In the genomic region with DNA sequence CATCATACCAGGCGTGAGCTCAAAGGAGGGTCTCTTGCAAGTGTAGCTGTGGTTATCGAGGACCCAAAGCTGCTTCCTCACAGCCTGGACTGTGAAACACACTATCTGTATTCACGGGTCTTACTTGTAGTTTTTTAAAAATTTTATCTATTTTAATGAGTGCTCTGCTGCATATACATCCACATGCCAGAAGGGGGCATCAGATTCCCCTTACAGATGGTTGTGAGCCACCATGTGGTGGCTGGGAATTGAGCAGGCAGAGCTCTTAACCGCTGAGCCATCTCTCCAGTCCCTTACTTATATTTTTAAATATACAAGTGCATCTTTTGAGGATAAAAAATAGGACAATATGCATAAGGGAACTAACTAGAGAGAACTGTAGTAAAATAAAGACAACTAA, we compare ENCODE assay signal across 8 mouse cellular contexts. TPM values are rescaled to one million over a fixed set of nuclear protein-coding genes. Genes with fewer than 3 reads are reported as not detected.
DNase-seq lines count a peak whose midpoint lies in the region; ATAC-seq and TF ChIP-seq lines count a peak whose summit lies in the region.

No protein-coding gene starts in this region.

- TF ChIP-seq CTCF in bone marrow macrophage, adult 2 months (IDR thresholded peaks at IDR 0.05; ENCODE audit: low read depth, low read length) = peak; percentile 93

- TF ChIP-seq POLR2A in bone marrow macrophage, adult 2 months (IDR thresholded peaks at IDR 0.05; ENCODE audit: borderline replicate concordance, low read depth, low read length) = no peak

- WGBS in forebrain, embryonic 14.5 days = 68% methylated on average over 4 of the region's 4 CpGs
- WGBS in forebrain, embryonic 10.5 days = 79% methylated on average over 4 of the region's 4 CpGs
- 69% methylated on average over 4 of the region's 4 CpGs for WGBS in midbrain, embryonic 10.5 days
- 67% methylated on average over 4 of the region's 4 CpGs for WGBS in midbrain, embryonic 16.5 days

- H3K9ac ChIP-seq in forebrain, embryonic 14.5 days (ENCODE audit: low read length) = no peak overlapping the region
- no peak overlapping the region for H3K9ac ChIP-seq in midbrain, embryonic 16.5 days (ENCODE audit: low read depth, low read length)

- DNase-seq in forebrain, embryonic 14.5 days (ENCODE audit: low spot score) = peak; percentile 72
- no peak for DNase-seq in forebrain, embryonic 10.5 days (ENCODE audit: extremely low spot score, low spot score)
- peak; percentile 16 for DNase-seq in midbrain, embryonic 10.5 days (ENCODE audit: low spot score)
- DNase-seq in urinary bladder, adult 18-20 months (ENCODE audit: low spot score in 2 of 2) = no peak

- no peaks in the 10 kb centered on the region for H3K27me3 ChIP-seq in forebrain, embryonic 14.5 days (replicated peaks; ENCODE audit: control insufficient read depth, insufficient read depth, low read length)
- no peaks in the 10 kb centered on the region for H3K27me3 ChIP-seq in forebrain, embryonic 10.5 days (ENCODE audit: poor library complexity, severe bottlenecking)
- H3K27me3 ChIP-seq in midbrain, embryonic 10.5 days (ENCODE audit: low read depth, poor library complexity, severe bottlenecking) = no peaks in the 10 kb centered on the region
- no peaks in the 10 kb centered on the region for H3K27me3 ChIP-seq in midbrain, embryonic 16.5 days (ENCODE audit: control insufficient read depth, insufficient read depth, low read depth, low read length)

- H3K4me3 ChIP-seq in forebrain, embryonic 14.5 days (ENCODE audit: low read depth, low read length) = no peak overlapping the region
- no peak overlapping the region for H3K4me3 ChIP-seq in forebrain, embryonic 10.5 days
- H3K4me3 ChIP-seq in midbrain, embryonic 10.5 days = no peak overlapping the region
- no peak overlapping the region for H3K4me3 ChIP-seq in midbrain, embryonic 16.5 days (ENCODE audit: low read depth, low read length)
- H3K4me3 ChIP-seq in bone marrow macrophage, adult 2 months (ENCODE audit: insufficient read depth, low read length) = no peak overlapping the region

- ATAC-seq in forebrain, embryonic 14.5 days = no peak
- no peak for ATAC-seq in midbrain, embryonic 16.5 days
- peak; percentile 52 for ATAC-seq in inflammation-experienced regulatory T-cells, adult 6 months
- ATAC-seq in neutrophil, adult 5-6 weeks (ENCODE audit: extremely low read depth, insufficient number of reproducible peaks, low FRiP score, poor library complexity, severe bottlenecking) = peak; percentile 66; the same call in 1 of the 2 replicates

- no peak overlapping the region for H3K4me2 ChIP-seq in forebrain, embryonic 14.5 days (ENCODE audit: low read length)
- no peak overlapping the region for H3K4me2 ChIP-seq in midbrain, embryonic 16.5 days (ENCODE audit: low read length)

- H3K4me1 ChIP-seq in forebrain, embryonic 14.5 days (ENCODE audit: control insufficient read depth, insufficient read depth, low read length) = peaks cover 7% of the 10 kb centered on the region
- H3K4me1 ChIP-seq in forebrain, embryonic 10.5 days = peaks cover 7% of the 10 kb centered on the region; the same call in 1 of the 2 replicates
- H3K4me1 ChIP-seq in midbrain, embryonic 10.5 days = no peaks in the 10 kb centered on the region
- H3K4me1 ChIP-seq in midbrain, embryonic 16.5 days (ENCODE audit: control insufficient read depth, insufficient read depth, low read length) = no peaks in the 10 kb centered on the region
- H3K4me1 ChIP-seq in bone marrow macrophage, adult 2 months (ENCODE audit: control insufficient read depth, insufficient read depth, low read length) = no peaks in the 10 kb centered on the region

- peaks cover 79% of the 10 kb centered on the region for H3K36me3 ChIP-seq in forebrain, embryonic 14.5 days (ENCODE audit: control insufficient read depth, insufficient read depth, low read length)
- H3K36me3 ChIP-seq in forebrain, embryonic 10.5 days (replicated peaks) = peaks cover 92% of the 10 kb centered on the region
- H3K36me3 ChIP-seq in midbrain, embryonic 10.5 days = peaks cover 97% of the 10 kb centered on the region
- H3K36me3 ChIP-seq in midbrain, embryonic 16.5 days (ENCODE audit: control insufficient read depth, insufficient read depth, low read length) = peaks cover 44% of the 10 kb centered on the region

- no peak overlapping the region for H3K27ac ChIP-seq in forebrain, embryonic 14.5 days (ENCODE audit: low read depth, low read length)
- H3K27ac ChIP-seq in forebrain, embryonic 10.5 days = no peak overlapping the region
- H3K27ac ChIP-seq in midbrain, embryonic 10.5 days (replicated peaks) = no peak overlapping the region
- no peak overlapping the region for H3K27ac ChIP-seq in midbrain, embryonic 16.5 days (ENCODE audit: low read length)
- H3K27ac ChIP-seq in bone marrow macrophage, adult 2 months (ENCODE audit: insufficient read depth, low read depth, low read length) = no peak overlapping the region

- H3K9me3 ChIP-seq in forebrain, embryonic 14.5 days (replicated peaks; ENCODE audit: control insufficient read depth, low read length) = no peaks in the 10 kb centered on the region
- no peaks in the 10 kb centered on the region for H3K9me3 ChIP-seq in forebrain, embryonic 10.5 days
- no peaks in the 10 kb centered on the region for H3K9me3 ChIP-seq in midbrain, embryonic 10.5 days (replicated peaks)
- no peaks in the 10 kb centered on the region for H3K9me3 ChIP-seq in midbrain, embryonic 16.5 days (replicated peaks; ENCODE audit: control insufficient read depth, low read length, poor library complexity, severe bottlenecking)

RNA-seq across cellular contexts. Expression of a gene that starts 20.1 kb away (rescaled TPM):
- polyA plus RNA-seq in forebrain, embryonic 14.5 days (2014; fragmentation: Nextera tagmentation; extraction: Ambion mirVana) = 81.7 and 94.8 TPM in 2 replicates
- polyA plus RNA-seq in forebrain, embryonic 10.5 days (2016; fragmentation: Nextera tagmentation; extraction: Ambion mirVana) = 117 and 119 TPM in 2 replicates
- 115 and 130 TPM in 2 replicates for polyA plus RNA-seq in midbrain, embryonic 10.5 days (2016; fragmentation: Nextera tagmentation; extraction: Ambion mirVana)
- 83.1 and 90.9 TPM in 2 replicates for polyA plus RNA-seq in midbrain, embryonic 16.5 days (2015; fragmentation: Nextera tagmentation; extraction: Ambion mirVana)
- 180 and 183 TPM in 2 replicates for polyA plus RNA-seq in bone marrow macrophage, adult 2 months (2012; ENCODE audit: insufficient read depth, insufficient read length, missing spikeins)
- polyA plus RNA-seq in inflammation-experienced regulatory T-cells, adult 6 months (2017; shearing (Covaris generic)) = 100 to 1,000 TPM; 155 to 250 (median 235) TPM
- 394 and 412 TPM in 2 replicates for total RNA-seq in neutrophil, adult 5-6 weeks (2017)

RNA-seq across cellular contexts. Expression of a gene that starts 36.0 kb away (rescaled TPM):
- 84.4 and 99.1 TPM in 2 replicates for polyA plus RNA-seq in forebrain, embryonic 14.5 days (2014; fragmentation: Nextera tagmentation; extraction: Ambion mirVana)
- polyA plus RNA-seq in forebrain, embryonic 10.5 days (2016; fragmentation: Nextera tagmentation; extraction: Ambion mirVana) = 111 and 113 TPM in 2 replicates
- 107 and 114 TPM in 2 replicates for polyA plus RNA-seq in midbrain, embryonic 10.5 days (2016; fragmentation: Nextera tagmentation; extraction: Ambion mirVana)
- 92.4 and 93.4 TPM in 2 replicates for polyA plus RNA-seq in midbrain, embryonic 16.5 days (2015; fragmentation: Nextera tagmentation; extraction: Ambion mirVana)
- 50.0 and 54.0 TPM in 2 replicates for polyA plus RNA-seq in bone marrow macrophage, adult 2 months (2012; ENCODE audit: insufficient read depth, insufficient read length, missing spikeins)
- polyA plus RNA-seq in inflammation-experienced regulatory T-cells, adult 6 months (2017; shearing (Covaris generic)) = 10 to 100 TPM; 34.6 to 46.0 (median 39.5) TPM
- 117 and 123 TPM in 2 replicates for total RNA-seq in neutrophil, adult 5-6 weeks (2017)

RNA-seq across cellular contexts. Expression of a gene that starts 44.1 kb away (rescaled TPM):
- not detected in 2 replicates for polyA plus RNA-seq in forebrain, embryonic 14.5 days (2014; fragmentation: Nextera tagmentation; extraction: Ambion mirVana)
- not detected in 2 replicates for polyA plus RNA-seq in forebrain, embryonic 10.5 days (2016; fragmentation: Nextera tagmentation; extraction: Ambion mirVana)
- polyA plus RNA-seq in midbrain, embryonic 10.5 days (2016; fragmentation: Nextera tagmentation; extraction: Ambion mirVana) = 0.22 TPM in 1 of 2 replicates, not detected in the other
- not detected in 2 replicates for polyA plus RNA-seq in midbrain, embryonic 16.5 days (2015; fragmentation: Nextera tagmentation; extraction: Ambion mirVana)
- polyA plus RNA-seq in bone marrow macrophage, adult 2 months (2012; ENCODE audit: insufficient read depth, insufficient read length, missing spikeins) = not detected in 2 replicates
- not detected for polyA plus RNA-seq in inflammation-experienced regulatory T-cells, adult 6 months (2017; shearing (Covaris generic))
- not detected in 2 replicates for total RNA-seq in neutrophil, adult 5-6 weeks (2017)

RNA-seq across cellular contexts. Expression of a gene that starts 44.7 kb away (rescaled TPM):
- polyA plus RNA-seq in forebrain, embryonic 14.5 days (2014; fragmentation: Nextera tagmentation; extraction: Ambion mirVana) = 712 and 729 TPM in 2 replicates
- polyA plus RNA-seq in forebrain, embryonic 10.5 days (2016; fragmentation: Nextera tagmentation; extraction: Ambion mirVana) = 884 TPM in 2 replicates
- 789 and 839 TPM in 2 replicates for polyA plus RNA-seq in midbrain, embryonic 10.5 days (2016; fragmentation: Nextera tagmentation; extraction: Ambion mirVana)
- 425 and 475 TPM in 2 replicates for polyA plus RNA-seq in midbrain, embryonic 16.5 days (2015; fragmentation: Nextera tagmentation; extraction: Ambion mirVana)
- 151 and 170 TPM in 2 replicates for polyA plus RNA-seq in bone marrow macrophage, adult 2 months (2012; ENCODE audit: insufficient read depth, insufficient read length, missing spikeins)
- 100 to 1,000 TPM; 296 to 519 (median 387) TPM for polyA plus RNA-seq in inflammation-experienced regulatory T-cells, adult 6 months (2017; shearing (Covaris generic))
- 576 and 624 TPM in 2 replicates for total RNA-seq in neutrophil, adult 5-6 weeks (2017)

Comparison
In these comparisons a context has a peak if more than half of its experiments do, and no peak if none do; other contexts are left out.
1. DNase-seq: peak in forebrain, embryonic 14.5 days (single experiment) and midbrain, embryonic 10.5 days (single experiment); none in forebrain, embryonic 10.5 days (single experiment) and urinary bladder, adult 18-20 months (0 of 2).
2. ATAC-seq: peak in inflammation-experienced regulatory T-cells, adult 6 months (single experiment) and neutrophil, adult 5-6 weeks (single experiment); none in forebrain, embryonic 14.5 days (single experiment) and midbrain, embryonic 16.5 days (single experiment).